Mouse (Mus musculus) stomach, embryonic 14.5 days (tissue): ENCODE results near the gene Pced1b. TPM values are rescaled to one million over a fixed set of nuclear protein-coding genes. Genes with fewer than 3 reads are reported as not detected.

ENCODE experiments used
- ATAC-seq: fragments of 200-750 bp; cut with Nextera tagmentation; 2 replicates; pipeline ENCODE4 v1.8.0; 2017; ENCODE audit warnings: low read depth, moderate TSS enrichment; ENCODE audit not compliant: insufficient number of reproducible peaks, insufficient read depth, low FRiP score
- H3K27ac ChIP-seq: fragments of 300-500 bp; sonication (generic); 2 replicates; pipeline ENCODE4 v1.5.1; 2014; ENCODE audit warnings: mild to moderate bottlenecking, low read length, moderate library complexity, mixed read lengths
- H3K27me3 ChIP-seq: fragments of 300-500 bp; sonication (generic); 2 replicates; pipeline ENCODE4 v1.6.1; 2014; ENCODE audit warnings: low read length, control low read depth, mixed read lengths; ENCODE audit not compliant: control insufficient read depth, insufficient read depth
- H3K36me3 ChIP-seq: fragments of 300-500 bp; sonication (generic); 2 replicates; pipeline ENCODE4 v1.6.1; 2014; ENCODE audit warnings: mild to moderate bottlenecking, control low read depth, low read length, moderate library complexity, mixed read lengths; ENCODE audit not compliant: control insufficient read depth, insufficient read depth
- H3K4me1 ChIP-seq: fragments of 300-500 bp; sonication (generic); 2 replicates; pipeline ENCODE4 v1.6.1; 2014; ENCODE audit warnings: low read length, control low read depth, mixed read lengths; ENCODE audit not compliant: control insufficient read depth, insufficient read depth
- H3K4me2 ChIP-seq: fragments of 300-500 bp; sonication (generic); replicated peaks from 2 replicates; pipeline ENCODE4 v1.6.1; 2014; ENCODE audit warnings: low read depth, low read length, control low read depth
- H3K4me3 ChIP-seq: fragments of 300-500 bp; sonication (generic); 2 replicates; pipeline ENCODE4 v1.5.1; 2014; ENCODE audit warnings: low read depth, low read length, control low read depth
- H3K9ac ChIP-seq: fragments of 300-500 bp; sonication (generic); replicated peaks from 2 replicates; pipeline ENCODE4 v1.6.1; 2014; ENCODE audit warnings: low read depth, mild to moderate bottlenecking, control low read depth, low read length, moderate library complexity, mixed read lengths
- H3K9me3 ChIP-seq: fragments of 300-500 bp; sonication (generic); 2 replicates; pipeline ENCODE4 v1.6.1; 2016; ENCODE audit warnings: low read depth, low read length, control low read depth; ENCODE audit not compliant: control insufficient read depth
- WGBS: fragments of 180-500 bp; shearing (Covaris S2); extraction: QIAGEN DNeasy Blood & Tissue Kit; methylation state at CpG from one replicate; pipeline ENCODE4 v1.1.7; 2014; 5-methylcytosine and 5-hydroxymethylcytosine counted together
- polyA plus RNA-seq: library from polyadenylated mRNA; unstranded; fragments of >200 nt; fragmentation: Nextera tagmentation; extraction: Ambion mirVana; gene quantifications from 2 replicates; pipeline ENCODE4 v1.2.1, GENCODE M21; 2014

Pced1b gene
- polyA plus RNA-seq, 1 experiment from 2014 or later: 4.1 TPM

- no peaks in the 10 kb centered on the region for H3K27me3 ChIP-seq
- H3K4me1 ChIP-seq: 0 out of 2 replicates have a peak, but pooled peaks cover 5% of the 10 kb centered on the region
- no peak overlapping the region for H3K27ac ChIP-seq
- H3K4me2 ChIP-seq: no peak overlapping the region
- H3K9ac ChIP-seq: no peak overlapping the region
- H3K36me3 ChIP-seq: no peaks in the 10 kb centered on the region
- no peak for ATAC-seq
- no peak overlapping the region for H3K4me3 ChIP-seq
- no peaks in the 10 kb centered on the region for H3K9me3 ChIP-seq
- WGBS: 75% methylated on average over 6 of the region's 6 CpGs
Measured at GRCm38 (mm10) chr15:97345917-97346316, 99.0 kb downstream of the Pced1b start.

DNA sequence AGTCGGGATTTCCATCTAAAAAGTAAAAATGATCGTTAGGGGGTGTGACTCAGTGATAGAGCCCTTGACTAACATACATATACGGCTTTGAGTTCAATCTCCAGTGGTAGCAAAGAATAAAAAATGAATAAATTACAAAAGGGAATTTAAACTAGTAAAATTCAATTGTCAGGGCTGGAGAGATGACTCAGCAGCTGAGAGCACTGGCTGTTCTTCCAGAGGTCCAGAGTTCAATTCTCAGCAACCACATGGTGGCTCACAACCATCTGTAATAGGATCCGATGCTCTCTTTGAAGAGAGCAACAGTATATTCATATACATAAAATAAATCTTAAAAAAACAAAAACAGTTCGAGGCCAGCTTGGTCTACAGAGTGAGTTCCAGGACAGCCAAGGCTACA is 99.5 kb downstream of the Pced1b start:
- no peaks in the 10 kb centered on the region for H3K36me3 ChIP-seq
- H3K27me3 ChIP-seq: no peaks in the 10 kb centered on the region
- H3K9ac ChIP-seq: no peak overlapping the region
- no peak overlapping the region for H3K27ac ChIP-seq
- no peak overlapping the region for H3K4me3 ChIP-seq
- WGBS: 83% methylated on average over 5 of the region's 5 CpGs
- no peak for ATAC-seq
- H3K4me2 ChIP-seq: no peak overlapping the region
- 0 out of 2 replicates have a peak, but pooled peaks cover 8% of the 10 kb centered on the region for H3K4me1 ChIP-seq
- H3K9me3 ChIP-seq: no peaks in the 10 kb centered on the region

- no peak overlapping the region for H3K4me3 ChIP-seq
- no peak overlapping the region for H3K4me2 ChIP-seq
- no peaks in the 10 kb centered on the region for H3K9me3 ChIP-seq
- H3K27ac ChIP-seq: no peak overlapping the region
- no peaks in the 10 kb centered on the region for H3K27me3 ChIP-seq
- no peak for ATAC-seq
- 0 out of 2 replicates have a peak, but pooled peaks cover 8% of the 10 kb centered on the region for H3K4me1 ChIP-seq
- H3K36me3 ChIP-seq: no peaks in the 10 kb centered on the region
- 81% methylated on average over 4 of the region's 4 CpGs for WGBS
- no peak overlapping the region for H3K9ac ChIP-seq
Measured at GRCm38 (mm10) chr15:97346897-97347296, 100.0 kb downstream of the Pced1b start.

- H3K4me3 ChIP-seq: no peak overlapping the region
- H3K27me3 ChIP-seq: no peaks in the 10 kb centered on the region
- H3K27ac ChIP-seq: no peak overlapping the region
- 58% methylated on average over 24 of the region's 24 CpGs for WGBS
- no peak overlapping the region for H3K9ac ChIP-seq
- ATAC-seq: no peak
- H3K4me2 ChIP-seq: no peak overlapping the region
- no peaks in the 10 kb centered on the region for H3K36me3 ChIP-seq
- 0 out of 2 replicates have a peak, but pooled peaks cover 8% of the 10 kb centered on the region for H3K4me1 ChIP-seq
- H3K9me3 ChIP-seq: no peaks in the 10 kb centered on the region
Measured at GRCm38 (mm10) chr15:97348566-97349315, 101.8 kb downstream of the Pced1b start.

GRCm38 (mm10) chr15:97350528-97350927 is 103.6 kb downstream of the Pced1b start:
- Histone ChIP-seq H3K9ac (no peak overlapping the region), H3K27ac (peak overlapping the region; percentile 33; the same call in 1 of the 2 replicates), H3K4me2 (no peak overlapping the region), H3K9me3 (no peaks in the 10 kb centered on the region), H3K4me3 (no peak overlapping the region), H3K36me3 (no peaks in the 10 kb centered on the region), H3K27me3 (no peaks in the 10 kb centered on the region), H3K4me1 (0 out of 2 replicates have a peak, but pooled peaks cover 8% of the 10 kb centered on the region)
- ATAC-seq: no peak
- WGBS: 46% methylated on average over 4 of the region's 4 CpGs

DNA sequence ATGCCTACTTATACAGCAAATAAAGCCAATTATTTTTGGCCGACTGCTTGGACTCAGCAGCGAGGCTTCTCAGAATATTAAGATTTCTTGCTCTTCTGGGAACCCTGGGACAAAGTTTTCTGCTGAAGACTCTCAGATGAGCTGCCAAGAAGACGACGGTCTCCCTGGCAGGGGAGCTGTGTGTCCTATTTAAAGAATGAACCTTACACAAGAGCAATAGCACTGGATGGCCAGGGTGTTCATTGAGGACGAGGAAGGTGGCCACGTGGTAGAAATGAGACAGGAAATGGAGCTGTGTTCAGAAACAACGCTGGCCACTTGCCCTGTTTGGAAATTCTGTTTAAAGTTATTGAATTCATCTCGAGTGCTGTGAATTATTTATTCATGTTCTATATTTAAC is 104.1 kb downstream of the Pced1b start:
- Histone ChIP-seq H3K27me3 (no peaks in the 10 kb centered on the region), H3K9ac (no peak overlapping the region), H3K4me1 (0 out of 2 replicates have a peak, but pooled peaks cover 8% of the 10 kb centered on the region), H3K4me2 (no peak overlapping the region), H3K4me3 (no peak overlapping the region), H3K27ac (peak overlapping the region; percentile 33; the same call in 1 of the 2 replicates), H3K36me3 (no peaks in the 10 kb centered on the region), H3K9me3 (no peaks in the 10 kb centered on the region)
- no peak for ATAC-seq
- 45% methylated on average over 8 of the region's 8 CpGs for WGBS

GRCm38 (mm10) chr15:97351681-97352080 is 104.8 kb downstream of the Pced1b start:
- no peaks in the 10 kb centered on the region for H3K27me3 ChIP-seq
- H3K9ac ChIP-seq: no peak overlapping the region
- 88% methylated on average over 5 of the region's 5 CpGs for WGBS
- 0 out of 2 replicates have a peak, but pooled peaks cover 8% of the 10 kb centered on the region for H3K4me1 ChIP-seq
- no peak overlapping the region for H3K4me3 ChIP-seq
- H3K27ac ChIP-seq: no peak overlapping the region
- H3K4me2 ChIP-seq: no peak overlapping the region
- H3K9me3 ChIP-seq: no peaks in the 10 kb centered on the region
- ATAC-seq: no peak
- no peaks in the 10 kb centered on the region for H3K36me3 ChIP-seq

- Histone ChIP-seq H3K4me1 (0 out of 2 replicates have a peak, but pooled peaks cover 4% of the 10 kb centered on the region), H3K9me3 (no peaks in the 10 kb centered on the region), H3K9ac (no peak overlapping the region), H3K4me2 (no peak overlapping the region), H3K27ac (no peak overlapping the region), H3K4me3 (no peak overlapping the region), H3K36me3 (no peaks in the 10 kb centered on the region), H3K27me3 (no peaks in the 10 kb centered on the region)
- no peak for ATAC-seq
- 80% methylated on average over 9 of the region's 9 CpGs for WGBS
Measured at GRCm38 (mm10) chr15:97355676-97356303, 108.9 kb downstream of the Pced1b start.
